Mouse (Mus musculus): ENCODE measurements around the gene Srebf2.

The Srebf2 gene

GRCm38 (mm10) chr15:82184183-82184582 is 37.2 kb downstream of the Srebf2 start:
- no peak for DNase-seq

DNA sequence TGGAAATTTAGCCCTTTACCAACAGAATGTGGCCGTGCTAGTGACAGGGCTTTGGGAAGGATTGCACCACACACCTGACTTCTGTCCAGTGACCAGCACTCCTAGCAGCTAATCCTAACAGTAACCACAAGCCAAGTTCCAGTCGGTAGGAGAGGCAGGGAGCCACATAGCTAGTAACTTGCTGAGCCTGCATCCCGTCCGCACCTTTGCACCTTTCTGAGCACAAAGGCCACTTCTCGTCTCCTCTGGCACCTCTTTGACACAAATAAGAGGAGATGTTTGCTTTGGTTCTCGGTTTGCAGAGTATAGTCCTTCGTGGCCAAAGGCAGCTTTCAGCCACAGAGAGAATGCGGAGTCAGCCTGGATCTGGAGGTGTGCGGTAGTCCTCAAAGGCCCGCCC is 37.7 kb downstream of the Srebf2 start:
- DNase-seq = no peak

DNA sequence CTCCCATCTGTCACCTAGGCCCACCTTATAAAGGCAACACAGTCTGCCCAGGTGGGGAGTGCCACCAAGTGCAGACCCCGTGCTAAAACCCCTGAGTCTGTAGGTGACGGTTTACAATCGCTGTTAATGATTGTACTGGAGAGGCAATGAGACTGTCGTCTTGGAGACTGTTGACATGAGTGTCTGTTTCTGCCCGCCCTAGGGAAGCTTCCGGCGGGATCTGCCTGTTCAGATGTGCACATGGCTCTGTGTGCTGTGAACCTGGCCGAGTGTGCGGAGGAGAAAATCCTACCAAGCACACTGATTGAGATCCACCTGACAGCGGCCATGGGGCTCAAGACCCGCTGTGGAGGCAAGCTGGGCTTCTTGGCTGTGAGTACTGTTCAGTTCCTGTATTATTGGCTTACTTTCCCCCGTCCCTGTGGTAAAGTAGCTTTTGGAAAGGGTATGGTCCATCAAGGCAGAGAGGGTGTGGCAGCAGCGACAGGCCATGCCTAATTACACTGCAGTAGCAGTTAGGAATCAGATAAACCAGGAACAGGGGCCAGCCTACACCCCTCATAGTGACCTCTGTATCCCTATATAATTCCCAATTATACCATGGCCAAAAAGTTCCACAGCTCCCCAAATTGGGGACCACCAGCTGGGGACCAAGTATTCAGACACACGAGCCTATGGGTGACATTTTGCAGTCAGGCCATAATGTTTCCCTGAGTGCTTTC is 38.2 kb downstream of the Srebf2 start:
- DNase-seq = no peak

- no peak for DNase-seq
Observed at GRCm38 (mm10) chr15:82186131-82186530, 39.1 kb downstream of the Srebf2 start.

DNA sequence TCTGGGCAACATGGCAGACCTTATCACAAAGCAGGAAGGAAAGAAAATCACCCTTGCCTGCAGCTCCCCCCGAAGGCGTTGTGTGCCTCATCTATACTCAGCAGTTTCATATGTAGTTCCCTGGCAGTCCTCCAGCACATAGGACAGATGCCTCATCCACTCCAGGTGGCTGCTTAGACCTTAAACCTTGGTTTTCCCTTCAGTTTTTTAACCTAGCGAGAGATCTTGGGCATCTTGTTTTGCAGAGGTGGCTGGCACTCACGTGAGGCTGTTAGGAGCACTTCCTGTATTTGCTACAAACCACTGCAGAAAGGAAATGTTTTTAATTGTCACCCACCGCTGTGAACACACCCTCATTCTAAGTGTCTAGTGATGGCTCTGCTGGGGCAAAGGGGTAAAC is 40.0 kb downstream of the Srebf2 start:
- DNase-seq = peak; percentile 29 to 41

- no peak for DNase-seq
Observed at GRCm38 (mm10) chr15:82187401-82187800, 40.4 kb downstream of the Srebf2 start.

DNA sequence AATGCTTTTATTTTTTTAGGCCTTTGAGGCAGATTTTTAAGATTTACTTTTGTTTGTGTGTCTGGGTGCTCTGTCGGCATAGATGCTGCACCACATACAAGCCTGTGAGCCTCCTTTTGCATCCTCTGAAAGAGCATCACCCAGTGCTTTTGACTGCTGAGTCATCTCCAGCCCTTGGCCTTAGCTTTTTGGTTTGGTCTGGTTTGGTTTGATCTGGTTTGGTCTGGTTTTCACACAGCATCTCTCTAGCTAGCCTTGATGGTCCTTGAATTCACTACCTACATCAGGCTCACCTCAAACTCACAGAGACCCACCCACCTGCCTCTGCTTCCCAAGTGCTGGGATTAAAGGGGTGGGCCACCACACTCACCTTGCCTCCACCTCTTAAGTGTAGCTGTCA is 40.9 kb downstream of the Srebf2 start:
- DNase-seq = no peak

- peak in 1 of 2 experiments; percentile 57 for DNase-seq
Observed at GRCm38 (mm10) chr15:82188481-82189240, 41.7 kb downstream of the Srebf2 start.

DNA sequence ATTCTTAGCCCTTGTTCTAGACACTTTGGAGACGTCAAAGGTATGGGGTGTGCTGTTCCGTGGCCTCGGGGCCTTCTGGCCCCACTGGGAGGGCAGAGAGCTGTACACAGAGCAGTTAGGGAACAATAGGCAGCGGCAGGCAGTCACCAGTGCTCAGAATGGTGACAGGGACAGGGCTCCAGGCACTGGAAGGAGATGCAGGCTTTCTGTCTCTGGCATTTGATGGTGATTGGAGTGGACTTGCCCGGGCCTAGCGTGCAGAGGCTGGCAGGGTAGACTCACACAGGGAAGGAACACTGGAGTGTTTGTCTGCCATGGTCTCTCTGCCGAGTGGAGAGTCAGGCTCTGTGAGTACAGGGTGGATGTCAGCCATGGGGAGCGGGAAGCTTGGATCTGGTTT is 45.6 kb downstream of the Srebf2 start:
- no peak for DNase-seq

DNA sequence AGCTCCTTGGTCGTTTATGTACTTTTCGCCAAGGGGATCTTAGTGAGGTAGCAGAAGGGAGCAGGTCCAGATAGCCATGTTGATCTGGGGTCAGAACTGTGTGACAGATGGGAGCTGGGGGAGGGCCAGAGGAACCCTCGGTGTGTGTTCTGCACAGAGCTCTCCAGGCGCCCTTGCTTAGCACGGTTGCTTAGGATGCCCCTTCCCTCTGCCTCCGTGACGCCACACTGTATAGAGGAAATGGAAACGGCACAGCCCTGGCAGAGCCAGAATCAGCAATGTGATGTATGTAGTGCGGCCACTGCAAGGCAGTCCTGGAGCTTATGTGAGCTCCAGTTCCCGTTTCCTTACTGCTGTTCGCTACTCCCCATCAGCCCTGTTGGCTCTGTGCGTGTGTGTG is 49.3 kb downstream of the Srebf2 start:
- DNase-seq = no peak

- DNase-seq = no peak
Observed at GRCm38 (mm10) chr15:82197246-82197750, 50.3 kb downstream of the Srebf2 start.

GRCm38 (mm10) chr15:82197937-82198336 is 51.0 kb downstream of the Srebf2 start:
- no peak for DNase-seq

GRCm38 (mm10) chr15:82198342-82198741 is 51.4 kb downstream of the Srebf2 start:
- no peak for DNase-seq

DNA sequence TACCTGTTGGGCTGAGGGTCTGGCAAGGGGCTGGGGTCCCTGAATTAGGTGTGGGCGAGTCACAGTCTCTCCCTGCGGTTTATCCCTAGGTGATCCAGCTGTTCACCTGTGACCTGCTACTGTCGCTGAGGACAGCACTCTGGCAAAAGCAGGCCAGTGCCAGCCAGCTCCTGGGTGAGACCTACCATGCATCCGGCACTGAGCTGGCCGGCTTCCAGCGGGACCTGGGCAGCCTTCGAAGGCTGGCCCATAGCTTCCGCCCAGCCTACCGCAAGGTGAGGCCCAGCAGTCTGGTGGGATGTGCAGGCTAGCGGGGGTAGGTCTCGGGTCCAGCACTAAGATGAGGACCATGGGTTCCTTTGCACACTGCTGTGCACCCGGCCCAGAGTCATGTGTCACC is 52.6 kb downstream of the Srebf2 start:
- no peak for DNase-seq

GRCm38 (mm10) chr15:82202086-82202485 is 55.1 kb downstream of the Srebf2 start:
- DNase-seq = no peak

DNA sequence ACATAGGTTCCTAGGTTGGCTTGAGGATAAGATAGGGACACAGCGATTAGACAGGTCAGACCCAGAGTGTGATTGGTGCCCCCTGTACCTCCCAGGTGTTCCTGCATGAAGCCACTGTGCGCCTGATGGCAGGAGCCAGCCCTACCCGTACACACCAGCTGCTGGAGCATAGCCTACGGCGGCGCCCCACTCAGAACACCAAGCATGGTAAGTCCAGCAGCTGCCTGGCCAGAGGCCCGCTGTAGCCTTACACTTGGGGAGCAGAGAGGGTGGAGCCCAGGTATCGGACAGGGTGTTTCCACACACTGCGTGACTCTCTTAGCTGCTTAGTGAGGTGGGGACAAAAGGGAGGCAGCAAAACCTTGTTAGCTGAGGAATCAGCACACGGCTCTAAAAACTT is 56.1 kb downstream of the Srebf2 start:
- DNase-seq = no peak

DNA sequence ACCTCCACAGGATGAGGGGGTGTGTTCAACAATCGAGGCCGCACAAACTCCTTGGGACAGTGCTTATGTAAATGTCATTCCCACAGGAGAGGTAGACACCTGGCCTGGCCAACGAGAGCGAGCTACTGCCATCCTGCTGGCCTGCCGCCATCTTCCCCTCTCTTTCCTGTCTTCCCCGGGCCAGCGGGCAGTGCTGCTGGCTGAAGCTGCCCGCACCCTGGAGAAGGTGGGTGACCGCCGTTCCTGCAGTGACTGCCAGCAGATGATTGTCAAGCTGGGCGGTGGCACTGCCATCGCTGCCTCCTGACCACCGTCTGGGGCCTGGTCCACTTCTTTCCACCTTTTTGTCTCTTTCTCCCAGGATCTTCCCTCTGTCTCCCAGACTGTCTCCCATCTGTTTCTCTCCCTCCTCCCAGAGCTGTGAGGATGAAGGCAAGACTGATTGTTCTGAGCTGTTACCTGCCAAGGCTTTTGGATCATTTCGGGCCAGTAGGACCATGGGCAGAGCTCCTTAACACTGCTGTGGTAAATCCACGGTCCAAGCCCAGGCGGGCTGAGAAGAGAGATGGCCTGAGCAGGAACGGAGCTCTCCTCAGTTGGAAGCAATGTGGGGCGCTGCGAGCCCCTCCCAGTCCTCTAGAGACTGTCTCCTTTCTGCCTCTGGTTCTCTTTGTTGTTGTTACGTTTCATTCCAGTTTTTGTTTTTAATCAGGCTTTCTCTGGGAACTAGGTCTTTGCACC is 56.8 kb downstream of the Srebf2 start:
- DNase-seq = no peak

DNA sequence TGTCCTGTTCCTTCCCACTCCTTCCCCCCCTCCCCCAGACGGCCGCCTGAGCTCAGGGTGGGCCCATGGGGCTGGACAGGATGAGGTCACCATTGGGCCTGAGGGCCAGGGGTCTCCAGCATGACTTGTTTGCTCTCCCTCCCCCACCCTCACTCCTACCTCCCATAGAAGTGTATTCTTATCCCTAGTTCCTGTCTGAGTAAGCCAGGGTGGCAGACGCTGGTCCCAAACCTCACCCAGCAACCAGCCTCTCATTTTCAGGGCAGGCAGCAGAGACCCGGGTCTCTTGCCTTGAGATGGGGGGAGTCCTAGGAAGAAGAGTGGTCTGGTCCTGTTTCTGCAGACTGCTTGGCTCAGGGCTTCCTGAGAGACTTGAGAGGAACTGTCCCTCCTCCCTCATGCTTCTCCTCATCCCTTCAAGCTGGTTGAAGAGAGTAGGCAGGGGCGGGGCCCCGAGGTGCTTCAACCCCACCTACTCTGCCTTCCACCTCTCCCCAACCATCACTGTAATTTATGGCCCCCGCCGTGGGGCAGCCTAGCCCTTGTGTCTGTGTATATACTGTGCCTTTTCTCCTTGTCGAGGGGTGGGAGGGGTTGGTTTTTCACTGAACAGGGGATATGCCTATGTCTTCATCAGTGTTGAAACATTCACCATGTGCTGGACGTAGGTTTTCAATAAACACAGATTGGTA is 57.8 kb downstream of the Srebf2 start:
- no peak for DNase-seq

DNA sequence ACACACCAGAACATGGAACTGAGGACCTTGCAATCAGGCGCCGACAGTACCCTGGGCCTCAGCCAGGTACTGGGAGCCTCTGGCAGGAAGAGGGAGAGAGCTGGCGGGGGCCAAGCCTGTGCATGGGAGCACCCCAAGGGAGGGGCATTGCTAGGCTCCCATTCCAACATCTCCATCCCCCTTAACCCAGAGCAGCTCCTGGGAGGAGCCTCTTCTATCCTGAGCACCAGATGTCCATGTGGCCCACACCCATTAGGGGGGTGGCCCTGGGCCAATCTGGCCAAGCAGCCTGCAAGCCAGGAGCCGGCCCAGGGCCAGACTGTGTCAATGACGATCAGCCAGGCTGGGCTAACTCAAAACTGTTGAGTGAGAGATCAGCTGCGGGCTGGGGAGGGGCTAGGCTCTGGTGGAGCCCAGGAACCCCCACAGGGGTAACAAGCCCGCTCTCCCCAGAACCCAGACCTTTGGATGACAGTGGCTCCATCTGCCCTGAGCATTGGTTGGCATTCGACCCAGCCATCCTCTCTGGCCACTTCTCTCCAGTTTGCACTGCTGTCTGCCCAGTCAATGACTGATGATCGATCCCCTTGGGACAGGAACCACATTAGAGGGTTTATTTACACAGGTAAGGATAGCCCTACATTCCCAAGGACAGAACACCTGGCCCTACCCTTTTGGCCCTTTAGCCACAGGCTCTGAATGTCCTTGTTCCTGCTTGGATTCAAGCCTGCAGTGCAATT is 59.6 kb downstream of the Srebf2 start:
- no peak for DNase-seq

DNA sequence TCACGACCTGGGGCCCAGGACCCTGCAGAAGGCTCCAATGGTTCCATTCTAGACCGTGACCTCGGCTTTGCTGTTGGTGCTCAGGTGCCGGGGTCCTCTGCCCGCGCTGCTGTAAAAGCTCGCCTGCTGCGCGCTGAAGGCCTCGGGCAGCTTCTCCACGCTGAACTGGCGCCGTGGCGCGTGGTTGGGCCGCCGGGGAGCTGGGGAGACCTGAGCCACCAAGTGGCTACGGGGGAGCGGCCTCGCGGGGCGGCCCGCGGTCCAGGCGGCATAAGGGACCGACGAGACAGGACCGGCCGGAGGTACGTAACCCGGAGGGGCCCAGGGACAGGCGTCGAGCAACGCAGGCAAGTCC is 60.1 kb downstream of the Srebf2 start:
- DNase-seq = no peak

DNA sequence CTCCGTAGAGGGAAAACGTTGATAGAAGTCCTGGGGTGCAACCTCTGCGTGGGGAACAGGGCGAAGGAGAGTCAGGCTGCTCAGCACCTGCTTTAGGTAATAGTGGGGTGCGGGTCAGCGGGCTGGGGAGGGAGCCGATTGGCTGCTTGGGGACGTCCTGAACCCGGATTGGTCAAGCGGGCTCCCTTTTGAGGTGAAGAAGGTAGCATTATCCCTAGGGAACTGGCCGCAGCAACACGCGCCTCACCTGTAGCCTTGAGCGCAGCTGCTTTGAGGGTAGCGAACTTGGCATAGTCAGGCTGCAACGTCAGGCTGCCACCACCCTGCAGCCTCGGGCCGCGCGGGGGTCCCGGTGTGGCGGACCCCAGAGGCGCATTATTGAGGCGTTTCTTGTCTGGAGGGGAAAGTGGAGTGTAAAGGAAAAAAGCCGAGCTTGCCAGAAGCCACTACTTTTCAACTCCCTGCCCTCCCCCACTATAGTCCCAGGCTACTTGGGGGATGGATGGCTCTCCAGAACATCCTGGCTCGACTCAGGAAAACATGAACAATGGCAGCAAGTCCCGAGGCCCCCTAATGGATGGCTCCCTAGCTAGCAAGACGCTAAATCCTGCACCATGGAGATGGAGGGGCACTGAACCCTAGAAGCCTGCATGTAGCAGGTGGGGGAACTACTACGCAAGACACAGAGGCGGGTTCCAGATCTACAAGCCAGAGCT is 60.7 kb downstream of the Srebf2 start:
- no peak for DNase-seq

DNA sequence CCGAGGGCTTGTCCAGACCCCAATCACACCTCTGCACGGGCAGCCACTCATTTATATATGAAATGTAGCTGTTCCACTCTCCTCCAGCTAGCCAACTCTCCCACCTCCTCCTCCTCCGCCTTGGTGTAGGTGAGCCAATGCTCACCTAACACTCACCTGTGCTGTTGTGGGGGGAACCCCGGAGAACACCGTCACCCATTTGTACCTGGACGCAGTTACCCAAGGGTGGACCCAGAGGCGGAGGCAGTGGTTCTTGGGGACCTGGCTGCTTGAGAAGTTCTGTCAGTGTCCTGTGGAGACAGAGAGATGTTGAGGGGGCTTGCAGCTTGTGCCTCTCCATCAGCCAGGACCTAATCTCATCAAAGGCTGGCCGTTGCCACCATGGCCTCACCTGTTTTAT is 61.3 kb downstream of the Srebf2 start:
- no peak for DNase-seq
